Mouse (Mus musculus) lung, postnatal 0 days (tissue): Measurements from ENCODE around the gene Nxpe4.

ENCODE experiments used
- CTCF ChIP-seq: IDR thresholded peaks from 2 replicates; pipeline ENCODE4 v1.5.1; 2016; ENCODE audit warnings: antibody characterized with exemption, mild to moderate bottlenecking
- EP300 ChIP-seq: IDR thresholded peaks from 2 replicates; pipeline ENCODE4 v1.6.1; 2016; ENCODE audit warnings: antibody characterized with exemption, mild to moderate bottlenecking, control low read depth

- TF ChIP-seq EP300 (no peak), CTCF (no peak)
These were observed 77.6 kb downstream of the Nxpe4 start for GRCm38 (mm10) chr9:48239461-48239860.
